Mouse (Mus musculus) midbrain, embryonic 12.5 days (tissue): ENCODE results near the gene Fpgs. TPM values are rescaled to one million over a fixed set of nuclear protein-coding genes. Genes with fewer than 3 reads are reported as not detected.

ENCODE experiments used
- ATAC-seq: fragments of 200-750 bp; cut with Nextera tagmentation; 2 replicates; pipeline ENCODE4 v1.8.0; 2017; ENCODE audit warnings: low read depth, moderate TSS enrichment, moderate library complexity; ENCODE audit not compliant: low FRiP score
- H3K27ac ChIP-seq: fragments of 300-500 bp; sonication (generic); replicated peaks from 2 replicates; pipeline ENCODE4 v1.5.1; 2016; ENCODE audit warnings: mild to moderate bottlenecking
- H3K27me3 ChIP-seq: fragments of 300-500 bp; sonication (generic); 2 replicates; pipeline ENCODE4 v1.6.1; 2016; ENCODE audit warnings: mild to moderate bottlenecking
- H3K36me3 ChIP-seq: fragments of 300-500 bp; sonication (generic); 2 replicates; pipeline ENCODE4 v1.6.1; 2016
- H3K4me1 ChIP-seq: fragments of 300-500 bp; sonication (generic); 2 replicates; pipeline ENCODE4 v1.6.1; 2016
- H3K4me2 ChIP-seq: fragments of 300-500 bp; sonication (generic); replicated peaks from 2 replicates; pipeline ENCODE4 v1.6.1; 2016; ENCODE audit warnings: mild to moderate bottlenecking, moderate library complexity
- H3K4me3 ChIP-seq: fragments of 300-500 bp; sonication (generic); 2 replicates; pipeline ENCODE4 v1.5.1; 2016; ENCODE audit warnings: mild to moderate bottlenecking
- H3K9ac ChIP-seq: fragments of 300-500 bp; sonication (generic); replicated peaks from 2 replicates; pipeline ENCODE4 v1.6.1; 2016; ENCODE audit warnings: mild to moderate bottlenecking, moderate library complexity
- H3K9me3 ChIP-seq: fragments of 300-500 bp; sonication (generic); 2 replicates; pipeline ENCODE4 v1.6.1; 2016; ENCODE audit warnings: mild to moderate bottlenecking
- WGBS: fragments of 180-500 bp; shearing (Covaris S2); methylation state at CpG from one replicate; pipeline ENCODE4 v1.1.7; 2016; 5-methylcytosine and 5-hydroxymethylcytosine counted together
- polyA plus RNA-seq: library from polyadenylated mRNA; unstranded; fragments of >200 nt; fragmentation: Nextera tagmentation; extraction: Ambion mirVana; gene quantifications from 2 replicates; pipeline ENCODE4 v1.2.1, GENCODE M21; 2016

Gene Fpgs
- polyA plus RNA-seq = 17.9 and 19.1 TPM in 2 replicates

DNA sequence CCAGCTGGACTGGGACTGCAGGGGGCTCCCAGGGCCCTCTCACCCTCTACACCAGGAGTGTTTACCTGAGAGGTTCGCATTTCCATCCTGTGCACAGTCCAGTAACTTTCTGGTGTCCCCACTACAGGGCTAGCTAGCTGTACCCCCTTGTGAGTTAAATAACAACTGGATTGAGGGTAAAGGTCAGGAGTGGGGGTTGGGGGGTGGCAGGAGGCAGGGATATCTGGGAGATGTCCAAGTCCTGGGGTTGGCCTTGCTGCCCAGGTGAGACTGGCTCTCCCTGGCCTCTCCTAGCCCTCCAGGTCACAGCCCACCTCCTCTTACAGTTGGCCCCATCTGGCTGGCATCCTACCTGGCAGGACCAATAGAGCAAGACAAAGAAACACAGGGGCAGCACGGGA, at the start of gene Fpgs:
Fpgs (minus strand) TSS at position 125 of the 401 bp plus-strand sequence.
- H3K4me3 ChIP-seq = no peak within 1 kb of the TSS
- ATAC-seq = no peak
- H3K9ac ChIP-seq = no peak within 1 kb of the TSS
- H3K27ac ChIP-seq = no peak within 1 kb of the TSS
- no peaks in the 10 kb centered on the region for H3K27me3 ChIP-seq
- H3K4me2 ChIP-seq = no peak within 1 kb of the TSS
- H3K4me1 ChIP-seq = no peaks in the 10 kb centered on the region
- H3K36me3 ChIP-seq = peaks cover 66% of the 10 kb centered on the region
- WGBS = 89% methylated on average over 2 of the region's 2 CpGs
- no peaks in the 10 kb centered on the region for H3K9me3 ChIP-seq

DNA sequence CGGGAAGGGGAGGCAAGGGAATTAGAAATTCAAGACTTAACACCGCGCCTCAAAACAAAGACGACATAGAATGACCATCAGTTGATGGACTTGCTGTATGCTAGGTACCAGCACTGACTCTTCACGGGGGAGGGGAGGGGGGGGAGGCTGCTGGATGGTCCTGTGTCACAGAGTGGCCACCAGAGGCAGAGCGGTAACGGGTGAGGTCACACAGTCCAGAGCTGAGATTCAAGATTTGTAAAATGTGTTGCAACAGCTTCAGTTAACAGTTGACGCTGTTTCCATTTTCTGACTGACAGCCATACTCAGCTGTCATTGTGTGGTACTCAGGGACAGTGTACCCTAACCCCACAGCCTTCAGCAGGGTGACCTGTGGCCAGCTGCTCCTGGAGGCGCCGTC, 48.2 kb upstream of the Fpgs start:
- H3K27ac ChIP-seq = peak overlapping the region; percentile 75; the same call in 1 of the 2 replicates
- ATAC-seq = no peak
- H3K9me3 ChIP-seq = no peaks in the 10 kb centered on the region
- WGBS = 62% methylated on average over 10 of the region's 10 CpGs
- peak overlapping the region; percentile 1; the same call in 1 of the 2 replicates for H3K9ac ChIP-seq
- H3K36me3 ChIP-seq = peaks cover 49% of the 10 kb centered on the region
- H3K4me3 ChIP-seq = peak overlapping the region; percentile 37; the same call in 1 of the 2 replicates
- peaks cover 26% of the 10 kb centered on the region for H3K4me1 ChIP-seq
- peaks cover 16% of the 10 kb centered on the region for H3K27me3 ChIP-seq
- H3K4me2 ChIP-seq = peak overlapping the region; percentile 51

DNA sequence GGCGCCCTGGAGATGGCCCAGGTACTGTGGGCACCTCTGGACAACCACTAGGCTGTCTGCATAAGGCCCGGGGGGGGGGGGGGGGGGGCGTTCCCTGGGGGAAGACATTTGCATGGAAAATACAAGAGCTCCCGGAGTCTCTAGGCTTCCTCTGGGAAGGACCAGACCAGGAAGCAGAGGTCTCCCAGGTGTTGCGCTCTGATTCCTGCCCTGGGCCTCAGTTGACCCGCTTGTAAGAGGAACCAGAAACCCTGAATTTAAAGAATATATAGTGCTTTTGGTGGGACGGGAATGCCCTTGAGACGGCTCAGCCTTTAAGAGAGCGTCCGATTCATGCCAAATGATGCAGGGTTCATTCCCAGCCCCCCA, 47.7 kb upstream of the Fpgs start:
- no peaks in the 10 kb centered on the region for H3K9me3 ChIP-seq
- H3K27ac ChIP-seq = peak overlapping the region; percentile 75
- H3K4me3 ChIP-seq = peak overlapping the region; percentile 37
- peak overlapping the region; percentile 49 for H3K9ac ChIP-seq
- peaks cover 54% of the 10 kb centered on the region for H3K36me3 ChIP-seq
- peak overlapping the region; percentile 51 for H3K4me2 ChIP-seq
- H3K27me3 ChIP-seq = peaks cover 16% of the 10 kb centered on the region
- WGBS = 18% methylated on average over 8 of the region's 10 CpGs
- no peak for ATAC-seq
- H3K4me1 ChIP-seq = peaks cover 25% of the 10 kb centered on the region

DNA sequence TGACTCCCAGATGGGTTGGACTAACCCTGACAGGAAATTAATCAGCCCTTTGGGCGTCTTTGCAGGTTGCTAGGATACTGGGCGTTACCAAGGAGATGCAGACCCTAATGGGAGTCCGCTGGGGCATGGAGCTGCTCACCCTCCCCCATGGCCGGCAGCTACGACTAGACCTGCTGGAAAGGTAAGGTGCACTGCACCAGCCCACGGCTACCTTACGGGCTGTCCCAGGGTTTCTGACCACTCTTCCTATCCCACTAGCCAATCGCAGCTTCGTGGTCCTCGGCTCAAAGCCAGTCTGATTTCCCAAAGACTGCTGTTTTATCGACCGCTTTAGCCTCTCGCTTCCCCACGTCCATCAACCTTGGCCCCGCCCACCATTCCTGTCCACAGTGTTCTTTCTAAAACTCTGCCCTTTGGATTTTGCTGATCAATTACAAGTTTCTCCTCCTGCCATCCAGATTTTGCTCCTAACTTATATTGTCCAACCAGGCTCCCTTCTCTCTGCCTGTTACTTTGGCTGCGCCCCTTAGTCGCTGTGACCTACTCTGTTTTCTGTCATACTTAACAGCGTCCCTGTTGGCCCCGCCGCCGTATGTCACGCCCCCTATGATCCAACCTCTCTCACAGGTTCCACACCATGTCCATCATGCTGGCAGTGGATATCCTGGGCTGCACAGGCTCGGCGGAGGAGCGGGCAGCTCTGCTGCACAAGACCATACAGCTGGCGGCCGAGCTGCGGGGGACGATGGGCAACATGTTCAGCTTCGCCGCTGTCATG, 47.1 kb upstream of the Fpgs start:
- Histone ChIP-seq H3K27me3 (peaks cover 16% of the 10 kb centered on the region), H3K4me1 (peaks cover 24% of the 10 kb centered on the region), H3K4me2 (peak overlapping the region; percentile 51), H3K36me3 (peaks cover 60% of the 10 kb centered on the region), H3K9ac (peak overlapping the region; percentile 49), H3K9me3 (no peaks in the 10 kb centered on the region), H3K27ac (peak overlapping the region; percentile 75), H3K4me3 (peak overlapping the region; percentile 37)
- ATAC-seq = peak; percentile 86
- 9% methylated on average over 31 of the region's 31 CpGs for WGBS

DNA sequence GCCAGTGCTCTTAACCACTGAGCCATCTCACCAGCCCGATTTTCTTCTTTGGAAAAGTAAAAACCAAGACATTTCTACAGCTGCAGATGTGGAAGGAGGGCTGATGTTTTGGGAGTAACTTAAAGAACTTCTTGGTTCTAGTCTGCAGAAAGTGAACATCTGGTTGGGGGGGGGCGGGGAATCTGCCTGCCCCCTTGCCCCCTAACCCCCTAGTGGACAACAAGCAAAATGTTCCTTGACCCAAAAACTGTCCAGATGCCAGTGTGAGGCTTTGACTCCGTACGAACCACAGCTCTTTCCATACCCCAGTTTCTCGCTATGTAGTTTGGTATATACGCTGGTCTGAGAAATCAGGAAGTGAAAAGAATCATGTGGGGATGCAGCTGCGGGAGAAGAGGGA, 46.3 kb upstream of the Fpgs start:
- Histone ChIP-seq H3K4me3 (no peak overlapping the region), H3K27me3 (peaks cover 16% of the 10 kb centered on the region), H3K9me3 (no peaks in the 10 kb centered on the region), H3K27ac (peak overlapping the region; percentile 75), H3K4me1 (peaks cover 24% of the 10 kb centered on the region), H3K4me2 (peak overlapping the region; percentile 51; the same call in 1 of the 2 replicates), H3K9ac (no peak overlapping the region), H3K36me3 (peaks cover 69% of the 10 kb centered on the region)
- WGBS = 77% methylated on average over 7 of the region's 7 CpGs
- ATAC-seq = no peak

DNA sequence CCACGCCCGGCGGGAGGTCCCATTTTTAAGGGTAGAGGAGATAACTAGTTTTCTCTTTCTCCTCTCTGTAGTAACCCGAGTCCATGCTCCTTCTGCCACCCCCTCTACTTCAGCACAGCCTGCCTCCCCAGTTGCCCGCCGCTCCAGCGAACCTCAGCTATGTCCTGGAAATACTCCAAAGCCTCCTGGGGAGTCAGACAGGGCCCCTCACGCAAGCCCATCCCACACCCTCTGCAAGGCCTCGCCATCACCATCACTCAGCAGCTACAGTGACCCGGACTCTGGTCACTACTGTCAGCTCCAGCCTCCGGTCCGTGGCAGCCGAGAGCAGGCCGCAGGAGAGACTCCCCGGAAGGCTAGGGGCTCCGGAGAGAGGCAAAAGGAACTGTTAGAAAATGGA, 45.1 kb upstream of the Fpgs start:
- Histone ChIP-seq H3K36me3 (peaks cover 62% of the 10 kb centered on the region), H3K27ac (no peak overlapping the region), H3K4me2 (no peak overlapping the region), H3K4me3 (no peak overlapping the region), H3K4me1 (peaks cover 24% of the 10 kb centered on the region), H3K27me3 (peaks cover 16% of the 10 kb centered on the region), H3K9ac (no peak overlapping the region), H3K9me3 (no peaks in the 10 kb centered on the region)
- no peak for ATAC-seq
- 93% methylated on average over 16 of the region's 16 CpGs for WGBS

DNA sequence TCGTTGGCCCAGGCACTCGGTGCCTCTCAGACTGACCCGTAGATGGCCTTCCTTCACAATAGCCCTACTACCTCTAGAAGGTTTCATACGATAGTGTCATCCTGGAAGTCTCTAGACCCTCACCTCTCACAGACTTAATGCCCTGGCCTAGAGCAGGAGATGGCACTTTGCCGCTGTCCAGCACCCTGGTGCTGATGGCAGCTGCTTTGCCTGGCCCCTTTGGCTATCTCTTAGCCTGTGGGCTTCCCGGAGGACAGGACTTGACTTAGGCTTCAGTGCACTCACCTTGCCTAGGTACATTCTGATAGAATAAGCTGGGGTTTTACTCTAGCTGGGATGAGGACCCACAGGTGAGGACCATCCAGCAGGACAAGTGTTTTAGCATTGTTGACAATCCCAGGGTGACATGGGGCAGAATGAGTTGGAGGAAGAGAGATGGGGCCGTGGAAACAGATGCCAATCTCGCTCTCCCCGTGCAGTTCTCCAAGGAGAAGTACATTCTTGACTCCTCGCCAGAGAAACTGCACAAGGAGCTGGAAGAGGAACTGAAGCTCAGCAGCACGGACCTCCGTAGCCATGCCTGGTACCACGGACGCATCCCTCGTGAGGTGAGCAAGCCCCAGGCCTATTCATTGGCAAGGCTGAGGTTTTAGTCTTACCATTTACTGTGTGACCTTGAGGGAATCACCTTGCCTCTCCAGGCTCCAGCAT, 40.5 kb upstream of the Fpgs start:
- peaks cover 32% of the 10 kb centered on the region for H3K4me1 ChIP-seq
- peaks cover 40% of the 10 kb centered on the region for H3K36me3 ChIP-seq
- 0 out of 2 replicates have a peak, but pooled peaks cover 9% of the 10 kb centered on the region for H3K27me3 ChIP-seq
- H3K9ac ChIP-seq = no peak overlapping the region
- H3K4me3 ChIP-seq = no peak overlapping the region
- WGBS = 83% methylated on average over 15 of the region's 15 CpGs
- no peak for ATAC-seq
- H3K9me3 ChIP-seq = no peaks in the 10 kb centered on the region
- H3K27ac ChIP-seq = no peak overlapping the region
- no peak overlapping the region for H3K4me2 ChIP-seq

DNA sequence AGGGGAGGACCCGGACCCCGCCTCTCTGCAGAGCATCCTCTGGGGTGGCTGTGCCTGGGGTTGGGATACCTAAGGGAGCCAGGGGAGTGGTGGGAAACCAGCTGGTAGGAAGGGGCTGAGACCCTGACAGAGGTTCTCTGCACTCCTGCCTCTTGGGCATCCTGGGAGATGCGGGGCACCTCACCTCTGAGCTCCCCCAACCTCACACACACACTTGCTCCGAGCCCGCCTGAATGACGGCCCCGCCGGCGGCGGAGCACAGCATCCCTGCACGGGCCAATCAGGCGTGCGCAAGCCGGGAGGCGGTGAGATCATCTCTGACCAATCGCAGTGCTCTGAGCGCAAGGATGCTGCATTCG, 38.2 kb upstream of the Fpgs start:
- Histone ChIP-seq H3K9me3 (no peaks in the 10 kb centered on the region), H3K36me3 (peaks cover 23% of the 10 kb centered on the region), H3K27ac (peak overlapping the region; percentile 87), H3K4me2 (peak overlapping the region; percentile 99), H3K9ac (peak overlapping the region; percentile 86), H3K27me3 (0 out of 2 replicates have a peak, but pooled peaks cover 9% of the 10 kb centered on the region), H3K4me1 (peaks cover 32% of the 10 kb centered on the region), H3K4me3 (peak overlapping the region; percentile 87)
- 6% methylated on average over 17 of the region's 18 CpGs for WGBS
- peak; percentile 92 for ATAC-seq

DNA sequence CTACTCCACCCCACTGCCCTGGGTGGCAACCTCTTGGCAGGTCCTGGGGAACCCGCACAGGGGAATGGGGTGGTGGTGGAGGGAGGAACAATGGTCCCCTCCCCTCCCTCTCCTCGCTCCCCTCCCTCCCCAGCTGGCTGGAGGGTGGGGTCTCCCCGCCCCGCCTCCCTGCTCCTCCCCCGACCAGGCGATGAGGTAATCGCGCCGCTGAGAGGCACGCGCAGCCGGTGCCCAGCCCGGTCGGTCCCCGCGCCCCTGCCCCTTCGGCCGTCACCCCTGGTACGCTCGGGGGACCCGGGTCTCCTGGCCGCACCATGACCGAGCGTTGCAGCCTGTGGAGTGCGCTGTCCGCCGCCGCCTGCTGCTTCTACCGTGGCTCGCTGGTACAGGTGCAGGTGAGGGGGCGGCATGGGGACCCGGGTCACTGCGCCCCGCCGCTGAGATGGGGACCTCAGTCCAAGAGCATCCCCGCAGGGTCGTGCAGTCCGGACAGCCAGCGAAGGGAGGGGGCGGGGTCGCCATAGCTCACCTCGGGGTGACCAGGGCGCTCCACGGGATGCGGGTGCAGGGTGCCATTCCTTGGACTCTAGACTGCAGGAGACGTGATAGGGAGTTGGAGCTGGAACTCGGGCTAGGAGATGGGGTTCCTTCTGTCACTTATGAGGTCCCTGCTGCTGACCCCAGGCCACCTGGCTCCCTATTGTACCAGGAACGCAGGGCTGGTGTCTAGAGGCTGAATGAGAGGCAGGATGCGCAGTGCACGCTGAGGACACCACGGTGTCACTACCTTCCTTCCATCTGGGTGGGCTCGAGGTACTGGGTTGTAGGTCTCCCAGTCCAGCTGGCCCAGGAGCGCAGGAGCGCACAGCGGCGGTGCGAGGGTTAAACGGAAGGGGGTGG, 37.6 kb upstream of the Fpgs start:
- 2% methylated on average over 47 of the region's 58 CpGs for WGBS
- peak overlapping the region; percentile 87 for H3K27ac ChIP-seq
- ATAC-seq = peak; percentile 83
- peaks cover 17% of the 10 kb centered on the region for H3K36me3 ChIP-seq
- H3K9ac ChIP-seq = peak overlapping the region; percentile 86
- H3K4me3 ChIP-seq = peak overlapping the region; percentile 87
- 0 out of 2 replicates have a peak, but pooled peaks cover 9% of the 10 kb centered on the region for H3K27me3 ChIP-seq
- peak overlapping the region; percentile 99 for H3K4me2 ChIP-seq
- H3K4me1 ChIP-seq = peaks cover 32% of the 10 kb centered on the region
- no peaks in the 10 kb centered on the region for H3K9me3 ChIP-seq

DNA sequence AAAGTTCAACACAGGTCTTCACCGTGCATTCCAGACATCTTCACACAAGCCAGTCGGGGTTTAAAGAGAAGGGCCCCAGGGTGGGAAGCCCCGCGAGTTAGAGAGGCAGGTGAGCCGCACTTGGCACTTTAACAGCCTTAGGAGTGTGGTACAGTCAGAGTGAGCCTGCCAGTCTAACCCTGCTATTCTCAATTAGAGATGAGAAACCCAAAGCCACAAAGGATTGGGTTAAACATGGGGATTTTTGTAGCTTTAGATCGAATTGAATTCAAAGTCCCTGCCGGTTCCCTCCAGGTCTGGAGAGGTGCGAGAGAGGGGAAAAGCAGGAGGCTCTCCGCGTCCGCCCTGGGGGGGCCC, 36.9 kb upstream of the Fpgs start, which contains the start of gene 6330409D20Rik:
6330409D20Rik (minus strand) TSS at position 101 of the 357 bp plus-strand sequence.
- H3K9ac ChIP-seq = peak within 1 kb of the TSS; percentile 86
- H3K4me2 ChIP-seq = peak within 1 kb of the TSS; percentile 99
- no peaks in the 10 kb centered on the region for H3K9me3 ChIP-seq
- ATAC-seq = no peak
- peak within 1 kb of the TSS; percentile 87 for H3K4me3 ChIP-seq
- 0 out of 2 replicates have a peak, but pooled peaks cover 9% of the 10 kb centered on the region for H3K27me3 ChIP-seq
- peaks cover 32% of the 10 kb centered on the region for H3K4me1 ChIP-seq
- WGBS = 5% methylated on average over 11 of the region's 11 CpGs
- peaks cover 10% of the 10 kb centered on the region for H3K36me3 ChIP-seq
- H3K27ac ChIP-seq = peak within 1 kb of the TSS; percentile 87

DNA sequence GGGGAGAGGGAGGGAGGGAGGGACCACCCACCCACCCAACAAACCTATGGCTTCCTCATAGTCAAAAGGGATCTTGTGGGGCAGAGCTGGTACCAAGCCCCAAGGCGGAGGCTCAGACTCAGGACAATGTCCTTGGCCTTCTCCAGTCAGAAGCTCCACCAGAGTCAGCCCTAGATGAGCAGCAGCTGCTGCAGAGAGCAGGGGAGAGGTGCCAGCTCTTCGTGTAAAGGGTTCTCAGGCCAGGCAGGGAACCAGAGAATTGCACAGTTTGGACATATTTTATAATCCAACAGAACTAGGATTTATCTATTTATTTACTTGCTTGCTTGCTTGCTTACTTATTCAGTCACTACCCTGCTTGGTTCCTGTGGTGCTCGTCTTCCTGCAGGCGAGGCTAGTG, 35.4 kb upstream of the Fpgs start:
- Histone ChIP-seq H3K4me2 (no peak overlapping the region), H3K9ac (0 out of 2 replicates have a peak overlapping the region, but pooled peaks have one; percentile 8), H3K27me3 (0 out of 2 replicates have a peak, but pooled peaks cover 9% of the 10 kb centered on the region), H3K36me3 (no peaks in the 10 kb centered on the region), H3K4me3 (no peak overlapping the region), H3K9me3 (no peaks in the 10 kb centered on the region), H3K4me1 (peaks cover 37% of the 10 kb centered on the region), H3K27ac (no peak overlapping the region)
- WGBS = 87% methylated on average over 4 of the region's 4 CpGs
- no peak for ATAC-seq
